Mouse (Mus musculus) CD4-positive, CD25-positive, alpha-beta regulatory T cell, adult 2 months (primary cell): Measurements from ENCODE around the gene Fgfr4.
A peak's percentile ranks its signal among the peaks of the same experiment; 100 is the strongest.

Experiments used
- DNase-seq: peaks from one replicate; pipeline ENCODE4 v3.0.0-alpha.2; 2012; ENCODE audit warnings: low read depth, low spot score

Fgfr4 gene

DNA sequence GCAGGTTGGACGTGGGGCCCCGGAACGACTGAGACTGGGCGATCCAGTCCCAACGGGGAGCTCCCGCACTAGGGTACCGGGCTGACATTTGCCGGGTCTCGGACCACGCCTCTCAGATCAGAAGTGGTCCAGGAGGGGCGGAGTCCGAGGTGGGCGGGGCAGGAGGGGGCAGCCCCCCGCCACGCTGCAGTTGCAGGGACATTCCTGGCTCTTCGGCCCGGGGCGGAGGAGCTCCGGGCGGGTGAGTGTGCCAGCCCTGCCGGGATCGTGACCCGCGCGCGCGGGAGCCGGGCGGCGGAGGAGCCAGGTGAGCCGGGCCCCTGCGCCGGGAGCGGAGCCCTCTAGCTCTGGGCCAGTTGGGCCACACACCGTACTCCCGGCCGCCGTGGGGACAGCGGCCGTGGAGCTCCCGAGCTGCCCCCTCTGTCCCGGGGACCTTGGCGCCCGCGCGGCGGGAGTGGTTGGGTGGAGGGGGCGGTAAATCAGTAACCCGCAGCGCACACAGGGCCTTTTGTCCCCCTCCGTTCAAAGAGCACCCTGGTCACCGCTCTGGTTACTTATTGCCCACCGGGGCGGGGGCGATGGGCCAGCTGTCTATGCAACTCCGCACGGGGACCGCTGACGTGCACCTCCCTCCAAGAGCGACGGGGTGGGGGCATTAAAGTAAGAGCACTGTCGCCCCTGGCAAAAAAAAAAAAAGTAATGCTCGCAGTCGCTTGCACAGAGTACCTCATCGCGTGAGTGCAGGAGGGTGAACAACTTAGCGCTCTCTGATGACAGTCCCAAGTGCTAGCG, at the start of gene Fgfr4:
Gene Fgfr4, plus strand, starts transcription at position 20 of the 795 bp plus-strand sequence.
- peak; percentile 16 for DNase-seq

DNA sequence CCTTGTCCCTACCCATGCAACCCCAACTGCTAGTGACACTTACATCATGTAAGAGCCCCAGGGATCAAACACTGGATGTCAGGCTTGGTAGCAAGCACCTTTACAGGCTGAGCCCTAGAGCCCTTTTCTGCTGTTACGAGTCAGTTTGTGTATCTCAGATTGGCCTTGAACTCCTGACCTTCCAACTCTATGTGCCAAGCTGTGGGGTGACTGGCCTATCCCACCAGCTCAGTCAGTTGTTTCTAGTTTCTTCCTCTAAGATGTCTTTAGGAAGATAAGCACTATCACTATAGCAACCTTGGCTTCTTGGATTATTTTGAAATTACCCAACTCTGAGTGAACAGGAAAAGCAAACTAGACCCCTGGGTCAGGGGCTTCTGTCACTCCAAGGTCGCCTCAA, 49.1 kb upstream of the Fgfr4 start:
- DNase-seq = no peak

DNA sequence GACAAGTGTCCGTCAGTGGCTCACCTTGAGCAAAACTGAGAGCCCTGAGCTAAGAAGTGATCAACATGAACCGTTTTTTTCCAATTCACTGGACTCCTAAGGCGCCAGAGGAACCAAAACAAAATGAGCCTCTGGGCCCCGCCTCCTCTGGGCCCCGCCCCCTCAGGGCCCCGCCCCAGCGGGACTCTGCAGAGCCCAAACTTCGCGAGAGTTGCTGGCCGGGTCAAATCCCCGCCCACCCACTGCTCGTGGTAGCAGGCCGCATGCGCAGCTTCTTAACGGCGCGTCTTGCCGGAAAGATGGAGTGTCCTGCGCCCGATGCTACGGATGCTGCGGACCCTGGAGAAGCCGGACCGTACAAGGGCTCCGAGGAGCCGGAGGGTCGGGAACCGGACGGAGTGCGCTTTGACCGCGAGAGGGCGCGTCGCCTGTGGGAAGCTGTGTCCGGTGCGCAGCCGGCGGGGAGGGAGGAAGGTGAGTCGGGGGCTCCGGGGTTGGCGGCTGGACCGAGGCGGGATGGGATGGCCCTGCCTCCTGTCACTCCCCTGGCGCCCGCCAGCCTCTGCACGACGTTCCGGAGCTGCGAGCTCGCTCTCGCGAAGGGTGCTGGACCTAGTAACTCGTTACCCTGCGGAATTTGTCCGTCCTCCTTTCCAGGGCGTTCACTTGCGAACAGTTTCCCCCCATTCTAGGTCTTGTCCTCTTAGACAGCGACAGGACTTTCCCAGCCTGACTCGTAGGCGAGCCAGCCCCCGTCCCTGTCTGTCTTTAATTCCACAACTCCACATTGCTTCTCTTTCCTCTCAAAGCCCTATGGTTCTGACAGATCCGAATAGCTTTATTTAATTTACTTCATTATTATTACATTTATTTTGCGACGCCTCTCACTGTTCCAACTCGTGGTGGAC, 47.1 kb upstream of the Fgfr4 start, which contains the start of gene Zfp346:
Gene Zfp346, plus strand, starts transcription at position 267 of the 908 bp plus-strand sequence.
- peak; percentile 98 for DNase-seq

DNA sequence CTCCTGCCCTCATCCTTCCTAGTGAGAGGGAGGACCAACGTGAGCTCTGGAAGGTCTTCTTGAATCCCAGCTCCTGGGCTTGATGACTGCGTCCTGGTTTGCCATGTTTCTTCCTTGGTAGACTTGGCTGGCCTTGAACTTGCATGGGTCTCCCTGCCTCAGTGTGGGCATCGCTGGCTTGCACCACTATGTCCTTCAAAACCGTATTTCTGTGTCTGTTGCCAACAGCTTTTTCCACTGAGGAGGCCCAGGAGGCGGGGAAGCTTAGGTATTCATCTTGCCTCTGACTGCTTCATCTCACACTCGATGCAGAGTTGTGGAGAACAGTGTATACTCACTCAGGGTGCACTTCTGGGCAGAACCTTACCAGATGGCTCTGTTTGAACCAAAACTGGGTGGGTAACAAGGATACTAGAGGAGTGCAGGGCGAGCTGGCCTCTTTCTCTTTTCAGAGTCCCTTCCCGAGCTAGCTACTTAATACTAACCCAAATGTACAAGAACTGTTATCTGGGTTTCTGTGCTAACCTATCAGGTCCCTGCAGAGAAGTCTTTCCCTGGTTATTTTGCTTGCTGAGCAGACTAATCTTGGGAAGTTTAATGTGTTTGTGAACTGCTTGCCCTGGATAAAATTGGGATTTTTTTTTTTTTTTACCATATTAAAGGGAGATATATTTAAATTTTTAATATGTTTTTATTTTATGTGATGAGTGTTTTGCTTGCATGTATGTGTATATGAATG, 46.3 kb upstream of the Fgfr4 start:
- peak; percentile 17 for DNase-seq

DNA sequence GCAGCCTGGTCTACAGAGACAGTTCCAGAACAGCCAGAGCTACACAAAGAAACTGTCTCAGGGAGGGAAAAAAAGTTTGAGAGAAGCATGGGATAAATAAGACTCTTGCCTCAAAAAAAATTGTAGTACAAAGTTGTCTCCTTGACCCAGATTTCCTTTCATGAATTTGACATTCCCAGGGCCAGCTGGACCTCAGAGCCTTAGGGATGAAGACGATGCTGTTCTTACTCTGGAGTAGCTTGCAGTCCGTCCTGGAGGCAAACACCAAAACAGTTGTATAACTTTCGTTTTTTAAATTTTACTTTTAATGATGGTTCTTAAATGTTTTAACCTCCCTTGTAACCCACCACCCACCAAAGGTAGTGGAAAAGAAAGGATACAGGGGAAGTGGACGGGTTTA, 45.3 kb upstream of the Fgfr4 start:
- no peak for DNase-seq

DNA sequence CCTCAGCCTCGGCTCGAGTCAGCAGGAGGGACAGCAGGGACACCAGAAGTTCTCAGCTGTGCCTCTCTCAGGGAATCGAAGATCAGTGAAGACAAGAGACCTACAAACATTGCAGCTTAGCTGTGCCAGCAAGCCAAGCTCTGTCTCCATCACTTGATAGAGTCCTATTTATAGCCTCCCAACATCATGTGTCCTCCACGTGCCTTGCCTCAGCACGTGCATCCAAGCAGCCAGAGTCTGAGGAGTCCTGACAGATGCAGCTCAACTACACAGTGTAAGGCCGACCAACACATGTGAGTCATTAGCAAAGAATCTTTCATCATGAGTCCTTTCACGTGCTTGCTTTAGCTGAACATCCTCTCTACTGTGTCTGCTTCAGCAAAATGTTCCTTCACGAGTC, 44.7 kb upstream of the Fgfr4 start:
- DNase-seq = no peak

DNA sequence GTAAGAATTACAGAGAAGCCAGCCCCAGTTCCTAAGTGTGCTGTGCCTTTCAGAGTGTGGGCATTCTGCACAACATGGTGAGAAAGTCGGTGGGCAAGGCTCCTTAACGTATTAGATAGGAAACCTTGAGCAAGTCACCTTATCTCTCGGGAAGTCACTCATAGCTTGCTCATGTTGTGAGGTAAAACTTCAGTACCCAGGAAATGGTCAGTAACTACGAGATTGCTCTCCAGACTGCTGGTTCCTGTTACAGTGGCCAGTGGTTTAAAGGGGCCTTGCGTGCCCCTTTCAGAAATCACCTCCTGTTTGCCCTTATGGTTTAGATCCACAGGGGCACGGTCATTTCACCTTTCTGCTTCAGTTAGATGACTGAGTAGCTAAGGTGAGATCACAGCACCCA, 38.1 kb upstream of the Fgfr4 start:
- DNase-seq = no peak

DNA sequence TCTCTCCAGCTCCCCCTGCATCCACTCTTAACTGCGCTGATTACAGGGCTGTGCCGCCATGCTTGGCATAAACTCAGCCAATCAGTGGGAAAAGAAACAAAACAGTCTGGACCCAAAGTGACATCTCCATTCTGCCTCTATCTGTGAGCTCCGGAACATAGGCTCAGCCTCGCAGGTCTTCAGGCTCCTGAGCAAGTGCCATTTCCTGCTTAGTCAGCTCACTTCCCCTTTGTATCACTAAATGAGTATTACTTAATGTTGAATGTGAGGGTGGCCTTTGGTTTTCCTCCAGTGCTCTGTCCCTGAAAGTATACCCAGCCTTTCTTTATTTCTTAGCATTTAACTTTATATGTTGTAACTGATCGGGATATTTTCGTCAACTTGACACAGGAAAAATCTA, 27.5 kb upstream of the Fgfr4 start:
- DNase-seq = no peak

DNA sequence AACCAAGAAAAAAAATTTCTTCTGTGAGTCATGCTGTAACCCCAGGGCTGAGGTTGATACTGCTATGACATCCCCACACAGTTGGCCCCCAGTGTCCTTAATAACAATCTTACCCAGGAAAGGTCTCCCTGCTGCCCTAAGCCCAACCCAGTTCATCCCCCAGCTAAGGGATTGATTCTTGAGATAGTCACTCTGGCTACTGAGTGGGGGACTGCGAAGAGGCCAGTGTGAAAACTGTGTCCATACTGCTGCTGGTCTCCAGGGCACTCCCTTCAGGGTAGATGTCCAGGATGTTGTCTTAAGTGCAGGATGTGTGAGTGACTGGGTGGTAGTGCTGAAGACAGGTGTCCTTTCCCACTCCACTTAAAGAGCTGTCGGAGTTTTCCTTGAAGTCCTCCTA, 19.0 kb upstream of the Fgfr4 start, which contains the start of gene Gm17617:
Gene Gm17617, minus strand, starts transcription at position 101 of the 400 bp plus-strand sequence.
- DNase-seq = no peak

DNA sequence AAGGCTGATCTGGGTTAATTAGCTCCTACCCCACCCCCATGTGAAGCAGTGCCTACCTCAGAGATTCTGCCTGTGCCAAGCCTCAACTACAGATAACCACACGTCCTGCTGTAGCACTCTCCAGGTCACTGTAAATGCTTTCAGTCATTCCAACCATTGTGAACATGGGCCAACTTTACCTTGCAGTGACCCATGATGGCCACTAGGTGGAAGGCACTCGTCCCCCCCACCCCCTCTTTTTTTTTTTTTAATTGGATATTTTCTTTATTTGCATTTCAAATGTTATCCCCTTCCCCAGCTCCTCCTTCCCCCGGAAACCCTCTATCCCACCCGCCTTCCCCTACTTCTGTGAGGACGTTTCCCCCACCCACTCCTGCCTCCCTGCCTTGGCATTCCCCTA, 17.1 kb upstream of the Fgfr4 start:
- DNase-seq = peak; percentile 51

DNA sequence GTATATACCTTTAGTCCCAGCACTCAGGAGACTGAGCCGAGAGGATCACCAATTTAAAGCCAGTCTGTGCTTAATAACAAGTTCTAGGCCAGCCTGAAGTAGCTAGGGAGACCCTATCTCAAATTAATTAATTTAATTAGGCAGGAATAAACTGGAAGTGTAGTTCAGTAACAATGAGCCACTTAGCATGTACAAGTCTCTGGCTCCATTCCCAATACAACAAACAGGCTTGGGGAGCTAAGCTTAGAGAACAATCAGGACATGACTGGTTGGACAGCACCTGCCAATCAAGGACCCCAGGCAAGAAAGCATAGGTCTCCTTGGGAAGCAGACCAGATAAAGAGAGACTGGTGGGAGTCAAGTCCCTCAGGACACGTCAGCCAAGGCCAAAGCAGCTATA, 12.2 kb upstream of the Fgfr4 start:
- DNase-seq = no peak

DNA sequence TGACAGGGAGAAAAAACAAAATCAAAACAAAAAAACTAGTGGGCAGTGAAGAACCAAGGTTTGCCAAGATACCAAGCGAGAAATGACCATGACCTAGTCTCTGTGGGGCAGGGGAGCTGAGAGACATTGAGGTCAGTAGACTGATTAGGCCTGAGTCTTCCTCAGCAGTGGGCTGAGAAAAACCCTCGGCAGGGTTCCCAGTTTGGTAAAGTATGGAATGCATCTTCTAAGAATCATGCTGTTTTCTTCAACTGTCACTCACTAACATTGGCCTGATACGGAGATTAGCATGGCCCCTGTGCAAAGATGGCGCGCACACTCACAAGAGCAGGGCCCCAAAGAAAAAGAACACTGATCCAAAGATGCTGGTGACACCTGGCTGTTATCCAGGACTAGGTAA, 1.5 kb downstream of the Fgfr4 start:
- DNase-seq = no peak

DNA sequence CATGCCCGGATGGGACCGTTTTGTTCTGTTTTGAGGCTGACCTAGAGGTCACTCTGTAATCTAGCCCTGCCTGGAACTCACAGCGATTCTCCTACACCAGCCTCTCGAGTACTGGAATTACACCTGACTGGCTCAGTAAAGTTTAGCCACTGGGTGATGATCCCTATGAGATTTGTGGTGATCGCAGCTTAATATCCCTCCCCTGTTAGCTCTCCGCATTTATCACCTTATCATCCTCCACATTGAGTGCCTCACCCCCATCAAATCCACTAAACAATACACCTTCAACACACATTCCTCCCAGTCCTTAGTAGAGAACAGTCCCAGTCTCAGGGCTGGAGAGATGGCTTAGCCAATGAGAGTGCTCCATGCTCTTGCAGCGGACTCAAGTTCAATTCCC, 9.9 kb downstream of the Fgfr4 start:
- no peak for DNase-seq

DNA sequence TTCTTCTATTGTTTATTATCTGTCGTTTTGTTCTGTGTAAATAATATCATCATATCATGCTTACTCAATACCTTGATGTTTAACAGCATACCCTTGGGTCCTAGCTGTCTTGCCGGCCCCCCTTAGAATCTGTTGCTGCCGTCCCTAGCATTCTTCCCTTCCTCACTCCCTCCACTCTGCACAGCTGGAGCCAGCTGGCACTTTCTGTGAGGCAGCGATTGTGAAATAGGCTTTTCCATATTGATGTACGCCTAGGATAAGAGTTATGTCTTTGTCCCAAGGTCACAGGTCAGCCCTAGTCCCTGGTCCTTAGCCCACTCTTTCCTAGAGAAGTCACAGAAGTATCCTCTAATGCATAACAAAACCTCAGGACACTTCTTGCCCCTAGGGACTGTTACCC, 11.1 kb downstream of the Fgfr4 start:
- DNase-seq = no peak

DNA sequence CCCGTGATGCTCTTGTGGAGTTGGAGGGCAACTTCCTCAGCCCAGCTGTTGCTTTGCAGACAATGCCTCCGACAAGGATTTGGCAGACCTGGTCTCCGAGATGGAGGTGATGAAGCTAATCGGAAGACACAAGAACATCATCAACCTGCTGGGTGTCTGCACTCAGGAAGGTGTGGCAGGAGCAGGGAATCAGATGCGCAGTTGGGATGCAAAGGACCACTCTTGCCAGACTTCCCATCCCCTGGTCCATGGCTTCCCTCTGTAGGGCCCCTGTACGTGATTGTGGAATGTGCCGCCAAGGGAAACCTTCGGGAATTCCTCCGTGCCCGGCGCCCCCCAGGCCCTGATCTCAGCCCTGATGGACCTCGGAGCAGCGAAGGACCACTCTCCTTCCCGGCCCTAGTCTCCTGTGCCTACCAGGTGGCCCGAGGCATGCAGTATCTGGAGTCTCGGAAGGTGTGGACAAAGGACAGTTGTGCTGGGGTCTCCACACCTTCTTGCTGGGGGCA, 13.4 kb downstream of the Fgfr4 start:
- no peak for DNase-seq

DNA sequence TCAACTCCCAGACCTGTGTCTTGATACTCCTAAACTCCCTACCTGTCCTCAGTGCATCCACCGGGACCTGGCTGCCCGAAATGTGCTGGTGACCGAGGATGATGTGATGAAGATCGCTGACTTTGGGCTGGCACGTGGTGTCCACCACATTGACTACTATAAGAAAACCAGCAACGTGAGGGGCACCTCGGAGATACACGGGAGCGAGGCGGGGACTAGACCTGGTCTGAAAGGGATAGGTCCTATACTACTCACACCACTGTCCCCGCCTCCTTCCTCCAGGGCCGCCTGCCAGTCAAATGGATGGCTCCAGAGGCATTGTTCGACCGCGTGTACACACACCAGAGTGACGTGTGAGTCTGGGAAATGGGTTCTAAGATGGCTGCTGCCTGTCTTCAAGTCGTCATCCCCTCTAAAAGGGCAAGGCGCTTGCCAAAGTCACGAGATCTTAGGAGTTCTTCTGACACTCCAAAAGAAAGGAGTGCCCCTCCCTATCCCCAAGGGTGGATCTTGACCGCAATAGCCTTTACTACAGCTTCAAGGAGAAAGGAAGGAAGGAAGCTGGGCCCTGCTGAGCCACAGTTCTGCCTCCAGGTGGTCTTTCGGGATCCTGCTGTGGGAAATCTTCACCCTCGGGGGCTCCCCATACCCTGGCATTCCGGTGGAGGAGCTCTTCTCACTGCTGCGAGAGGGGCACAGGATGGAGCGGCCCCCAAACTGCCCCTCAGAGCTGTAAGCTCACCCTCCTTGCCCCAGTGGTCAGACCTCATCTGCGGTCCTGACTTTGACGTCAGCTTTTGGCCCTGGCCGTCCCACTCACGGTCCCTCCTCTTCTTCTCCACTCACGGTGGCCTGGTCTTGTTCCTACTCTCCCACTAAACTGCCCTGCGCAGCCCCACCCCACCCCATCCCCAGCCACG, 14.6 kb downstream of the Fgfr4 start:
- DNase-seq = no peak

DNA sequence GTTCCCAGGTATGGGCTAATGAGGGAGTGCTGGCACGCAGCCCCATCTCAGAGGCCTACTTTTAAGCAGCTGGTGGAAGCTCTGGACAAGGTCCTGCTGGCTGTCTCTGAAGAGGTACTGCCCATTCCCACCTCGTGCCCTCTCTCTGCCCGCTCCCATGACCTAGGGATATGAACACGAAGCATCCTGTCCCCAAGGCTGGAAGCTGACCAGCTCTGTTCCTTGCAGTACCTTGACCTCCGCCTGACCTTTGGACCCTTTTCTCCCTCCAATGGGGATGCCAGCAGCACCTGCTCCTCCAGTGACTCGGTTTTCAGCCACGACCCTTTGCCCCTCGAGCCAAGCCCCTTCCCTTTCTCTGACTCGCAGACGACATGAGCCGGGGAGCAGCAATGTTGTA, 15.4 kb downstream of the Fgfr4 start:
- no peak for DNase-seq

DNA sequence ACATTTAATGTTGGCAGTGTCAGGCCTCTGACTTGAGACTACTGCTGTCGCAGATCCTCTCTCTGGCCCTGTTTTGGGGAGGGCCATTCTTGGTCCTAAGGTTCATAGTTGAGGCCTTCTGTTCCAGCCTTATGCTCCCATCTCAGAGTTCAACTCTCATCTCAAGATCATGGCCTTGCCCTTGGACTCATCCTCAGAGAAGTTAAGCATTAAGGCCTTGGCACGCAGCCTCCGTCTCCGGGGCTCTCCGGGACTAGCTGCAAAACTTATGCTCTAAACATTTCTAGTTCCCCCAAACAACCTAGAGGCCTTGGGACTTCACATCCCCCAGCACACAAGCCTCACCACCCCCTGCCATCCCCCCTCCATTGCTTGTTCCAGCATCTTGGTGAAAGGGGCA, 15.8 kb downstream of the Fgfr4 start:
- DNase-seq = no peak

DNA sequence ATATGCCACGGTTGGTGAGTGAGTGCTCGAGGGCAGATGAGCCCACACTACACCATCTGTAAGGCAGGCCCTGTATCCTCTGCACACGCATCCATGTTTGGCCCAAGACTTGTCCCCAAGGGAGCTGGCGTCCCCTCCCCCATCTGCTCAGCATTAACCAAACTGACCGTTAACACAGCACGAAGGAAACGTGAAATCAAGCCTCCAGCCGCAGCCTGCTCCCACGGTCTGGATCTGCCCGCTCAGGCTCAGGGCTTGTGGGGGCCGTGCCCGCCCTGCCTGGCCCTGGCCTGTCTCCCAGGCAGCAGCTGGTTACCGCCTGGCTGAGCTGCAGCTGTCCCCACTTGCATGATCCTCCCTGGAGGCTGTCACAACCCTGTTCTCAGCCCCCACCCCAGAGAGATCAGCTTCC, 16.5 kb downstream of the Fgfr4 start:
- DNase-seq = no peak

DNA sequence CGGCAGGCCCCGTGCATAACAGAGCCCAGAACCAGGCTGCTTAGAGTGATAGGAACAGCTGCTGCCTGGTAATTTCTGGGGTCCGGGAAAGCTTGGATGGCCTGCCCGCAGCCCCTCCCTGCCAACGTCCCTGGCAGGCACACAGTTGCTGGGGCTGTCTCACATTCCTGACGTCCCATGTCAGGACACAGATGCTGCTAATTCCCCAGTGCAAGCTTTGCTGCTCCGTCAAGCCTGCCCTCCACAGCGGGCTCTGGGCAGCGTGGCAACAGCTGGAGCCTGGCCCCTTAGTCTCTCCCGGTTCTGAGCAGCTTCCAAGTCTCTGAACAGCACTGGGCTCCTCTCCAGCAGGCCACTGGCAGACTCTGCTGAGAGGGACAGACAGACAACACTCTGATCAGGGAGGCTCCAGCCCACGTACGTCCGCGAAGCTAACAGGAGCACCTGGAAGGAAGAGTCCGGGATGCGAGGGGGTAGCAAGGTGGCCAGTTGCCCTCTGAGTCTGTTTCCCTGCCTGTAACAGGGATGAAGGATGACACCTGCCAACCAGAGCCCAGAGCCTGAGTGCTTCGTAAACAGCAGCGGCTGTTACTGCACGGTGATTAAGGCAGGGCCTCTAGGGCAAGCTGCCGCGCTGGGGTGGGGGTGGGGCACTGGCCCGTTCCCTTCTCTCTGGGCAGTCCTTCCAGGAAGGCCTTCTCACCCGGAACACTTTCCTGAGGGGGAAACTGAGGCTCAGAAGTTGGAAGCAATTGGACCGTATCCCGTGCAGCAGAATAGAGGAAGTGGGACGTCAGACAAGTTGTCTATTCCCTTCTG, 19.3 kb downstream of the Fgfr4 start:
- DNase-seq = no peak
